Mouse (Mus musculus) intestine, embryonic 15.5 days (tissue): ENCODE measurements around the gene Ifngr1. TPM values are rescaled to one million over a fixed set of nuclear protein-coding genes. Genes with fewer than 3 reads are reported as not detected.

Experiments
- ATAC-seq: fragments of 200-750 bp; cut with Nextera tagmentation; 2 replicates; pipeline ENCODE4 v1.8.0; 2017; ENCODE audit warnings: moderate TSS enrichment, moderate library complexity
- H3K27ac ChIP-seq: fragments of 300-500 bp; sonication (generic); 2 replicates; pipeline ENCODE4 v1.5.1; 2015; ENCODE audit warnings: mild to moderate bottlenecking, inconsistent platforms
- H3K27me3 ChIP-seq: fragments of 300-500 bp; sonication (generic); replicated peaks from 2 replicates; pipeline ENCODE4 v1.6.1; 2015; ENCODE audit warnings: inconsistent platforms
- H3K36me3 ChIP-seq: fragments of 300-500 bp; sonication (generic); 2 replicates; pipeline ENCODE4 v1.6.1; 2015; ENCODE audit warnings: inconsistent platforms
- H3K4me1 ChIP-seq: fragments of 300-500 bp; sonication (generic); replicated peaks from 2 replicates; pipeline ENCODE4 v1.6.1; 2015; ENCODE audit warnings: inconsistent platforms
- H3K4me2 ChIP-seq: fragments of 300-500 bp; sonication (generic); replicated peaks from 2 replicates; pipeline ENCODE4 v1.6.1; 2015; ENCODE audit warnings: mild to moderate bottlenecking, inconsistent platforms
- H3K4me3 ChIP-seq: fragments of 300-500 bp; sonication (generic); replicated peaks from 2 replicates; pipeline ENCODE4 v1.5.1; 2015; ENCODE audit warnings: inconsistent platforms
- H3K9ac ChIP-seq: fragments of 300-500 bp; sonication (generic); 2 replicates; pipeline ENCODE4 v1.6.1; 2015; ENCODE audit warnings: inconsistent platforms
- H3K9me3 ChIP-seq: fragments of 300-500 bp; sonication (generic); 2 replicates; pipeline ENCODE4 v1.6.1; 2016; ENCODE audit warnings: inconsistent platforms
- WGBS: fragments of 180-500 bp; shearing (Covaris S2); methylation state at CpG from one replicate; pipeline ENCODE4 v1.1.7; 2015; 5-methylcytosine and 5-hydroxymethylcytosine counted together
- polyA plus RNA-seq: library from polyadenylated mRNA; unstranded; fragments of >200 nt; fragmentation: Nextera tagmentation; extraction: Ambion mirVana; gene quantifications from 2 replicates; pipeline ENCODE4 v1.2.1, GENCODE M21; 2015

Gene Ifngr1
- polyA plus RNA-seq, 1 experiment from 2014 or later = 95.8 TPM

DNA sequence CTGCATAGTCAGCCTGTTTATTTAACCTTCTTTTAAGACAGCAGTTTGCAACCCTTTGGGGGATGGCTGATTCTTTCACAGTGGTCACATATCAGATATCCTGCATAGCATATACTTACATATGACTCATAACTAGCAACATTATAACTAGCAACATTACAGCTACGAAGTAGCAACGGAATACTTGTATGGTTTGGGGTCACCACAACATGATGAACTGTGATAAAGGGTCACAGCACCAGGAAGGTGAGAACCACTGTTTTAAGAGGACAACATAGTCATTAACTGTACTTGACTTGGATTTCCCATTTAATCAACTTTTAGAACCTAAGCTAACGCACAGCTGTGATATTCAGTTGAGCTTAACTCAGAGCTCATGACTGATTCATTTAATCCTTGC is 14.2 kb upstream of the Ifngr1 start:
- no peak for ATAC-seq
- no peaks in the 10 kb centered on the region for H3K9me3 ChIP-seq
- H3K27me3 ChIP-seq = no peaks in the 10 kb centered on the region
- H3K36me3 ChIP-seq = no peaks in the 10 kb centered on the region
- no peak overlapping the region for H3K4me3 ChIP-seq
- H3K4me2 ChIP-seq = no peak overlapping the region
- WGBS = 86% methylated on average over 3 of the region's 3 CpGs
- H3K4me1 ChIP-seq = no peaks in the 10 kb centered on the region
- no peak overlapping the region for H3K27ac ChIP-seq
- no peak overlapping the region for H3K9ac ChIP-seq

- Histone ChIP-seq H3K4me3 (no peak overlapping the region), H3K36me3 (no peaks in the 10 kb centered on the region), H3K9ac (no peak overlapping the region), H3K4me2 (no peak overlapping the region), H3K27me3 (no peaks in the 10 kb centered on the region), H3K4me1 (no peaks in the 10 kb centered on the region), H3K9me3 (no peaks in the 10 kb centered on the region), H3K27ac (no peak overlapping the region)
- no peak for ATAC-seq
- 69% methylated on average over 6 of the region's 6 CpGs for WGBS
Observed at GRCm38 (mm10) chr10:19578001-19578400, 13.7 kb upstream of the Ifngr1 start.

DNA sequence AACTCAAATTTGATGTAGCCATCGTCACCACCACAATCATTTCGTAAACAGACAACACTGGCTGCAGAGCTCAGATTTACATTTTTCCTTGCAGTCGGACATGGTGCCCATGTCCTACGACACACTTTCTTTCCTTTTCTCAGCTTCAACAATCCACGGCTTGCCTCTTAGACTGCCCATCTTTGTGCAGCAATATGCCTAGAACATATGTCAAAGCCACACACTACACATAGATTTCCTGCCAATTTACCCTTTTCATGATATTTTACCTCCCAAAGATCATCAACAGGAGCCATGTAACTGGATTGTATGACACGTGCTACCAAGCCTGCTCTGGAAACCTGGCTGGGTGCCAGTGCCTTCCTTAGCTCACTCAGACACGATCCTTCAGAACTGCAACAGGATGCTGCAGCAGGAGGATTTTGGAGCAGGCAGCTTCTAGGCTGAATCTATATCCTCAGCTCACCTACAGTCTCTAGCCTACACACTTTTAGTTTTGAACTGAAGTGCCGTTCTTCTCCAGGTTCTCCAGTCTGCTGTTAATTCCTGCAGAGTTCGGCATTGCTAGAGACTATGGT is 13.3 kb upstream of the Ifngr1 start:
- WGBS = 61% methylated on average over 9 of the region's 9 CpGs
- Histone ChIP-seq H3K27ac (no peak overlapping the region), H3K4me3 (no peak overlapping the region), H3K4me1 (no peaks in the 10 kb centered on the region), H3K9me3 (no peaks in the 10 kb centered on the region), H3K36me3 (no peaks in the 10 kb centered on the region), H3K4me2 (no peak overlapping the region), H3K9ac (no peak overlapping the region), H3K27me3 (no peaks in the 10 kb centered on the region)
- ATAC-seq = no peak

DNA sequence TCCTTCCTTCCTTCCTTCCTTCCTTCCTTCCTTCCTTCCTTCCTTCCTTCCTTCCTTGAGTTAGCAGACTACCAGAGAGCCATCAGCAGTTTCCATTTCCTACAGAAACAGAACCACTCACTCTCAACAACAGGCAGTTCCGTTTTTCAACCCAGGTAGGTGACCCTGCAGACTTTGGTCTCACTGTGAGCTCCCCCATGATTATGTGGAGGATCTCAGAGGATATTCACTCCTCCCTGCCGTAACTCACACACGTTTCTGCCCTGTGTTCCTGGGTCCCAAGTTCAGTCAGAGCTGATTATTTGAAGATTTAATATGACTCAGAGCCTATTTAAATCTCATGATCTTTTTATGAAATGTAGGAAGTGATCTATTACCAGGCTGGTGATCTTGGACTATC is 11.1 kb upstream of the Ifngr1 start:
- H3K36me3 ChIP-seq = no peaks in the 10 kb centered on the region
- H3K27ac ChIP-seq = no peak overlapping the region
- ATAC-seq = peak; percentile 57
- H3K4me3 ChIP-seq = no peak overlapping the region
- no peaks in the 10 kb centered on the region for H3K9me3 ChIP-seq
- no peaks in the 10 kb centered on the region for H3K27me3 ChIP-seq
- no peak overlapping the region for H3K4me2 ChIP-seq
- H3K9ac ChIP-seq = no peak overlapping the region
- 0 out of 2 replicates have a peak, but pooled peaks cover 5% of the 10 kb centered on the region for H3K4me1 ChIP-seq
- WGBS = 55% methylated on average over 3 of the region's 3 CpGs

DNA sequence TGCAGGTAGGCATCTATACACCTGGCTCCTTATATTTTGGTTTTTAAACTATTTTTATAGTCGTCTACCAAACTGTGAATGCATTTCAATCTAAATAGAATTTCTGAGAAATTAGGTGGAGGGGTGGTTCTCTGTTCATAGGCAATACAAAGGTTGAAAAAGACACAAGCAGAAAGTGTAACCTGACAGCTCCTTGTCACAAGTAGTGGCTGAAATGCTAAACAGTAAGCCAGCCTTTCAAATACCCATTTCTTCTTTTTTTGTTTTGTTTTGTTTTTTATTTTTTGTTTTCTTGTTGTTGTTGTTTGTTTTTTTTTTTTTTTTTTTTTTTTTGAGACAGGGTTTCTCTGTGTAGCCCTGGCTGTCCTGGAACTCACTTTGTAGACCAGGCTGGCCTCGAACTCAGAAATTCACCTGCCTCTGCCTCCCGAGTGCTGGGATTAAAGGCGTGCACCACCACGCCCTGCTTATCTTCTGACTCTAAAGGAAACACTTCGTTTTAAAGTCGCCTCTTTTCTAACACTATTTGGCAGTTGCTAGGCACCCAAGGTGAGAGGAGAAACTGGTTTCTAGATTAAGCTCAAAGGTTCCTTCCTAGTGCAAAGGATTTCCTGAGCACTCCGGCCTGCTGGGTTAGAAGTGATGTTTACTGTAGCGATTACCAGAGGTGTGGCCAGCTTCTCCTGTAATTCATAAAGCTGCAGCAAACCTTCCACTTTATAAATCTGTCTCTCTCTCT is 9.7 kb upstream of the Ifngr1 start:
- H3K4me2 ChIP-seq = no peak overlapping the region

DNA sequence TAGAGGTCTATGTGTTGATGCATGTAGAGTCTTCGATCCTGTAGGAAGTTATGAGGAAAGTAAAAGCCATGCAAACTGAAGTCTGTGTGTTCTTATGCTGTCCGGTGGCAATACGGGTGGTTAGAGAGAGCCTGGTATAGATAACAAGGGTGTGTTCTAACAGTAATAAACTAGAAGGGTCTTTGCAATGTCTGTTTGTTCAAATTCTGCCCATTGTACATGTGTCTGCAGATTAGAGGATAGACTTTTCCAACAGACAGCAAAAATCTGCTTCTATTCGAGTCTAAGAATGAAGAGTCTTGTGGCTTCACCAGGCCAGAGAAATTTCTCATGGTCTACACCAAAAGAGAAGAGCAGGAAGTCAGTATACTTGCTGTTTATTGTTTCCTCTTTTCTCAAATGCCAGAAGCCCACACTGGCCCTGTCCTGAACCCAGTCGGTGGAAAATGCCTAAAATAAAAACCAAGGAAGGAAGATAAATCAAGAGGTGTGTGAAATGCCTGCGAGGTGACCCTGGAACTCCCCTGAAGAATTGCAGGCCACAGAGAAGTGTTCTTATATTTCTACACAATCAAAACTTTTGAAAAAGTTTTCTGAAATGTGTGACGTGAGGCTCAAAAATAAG is 8.8 kb upstream of the Ifngr1 start:
- Histone ChIP-seq H3K36me3 (no peaks in the 10 kb centered on the region), H3K9ac (no peak overlapping the region), H3K4me3 (no peak overlapping the region), H3K4me1 (0 out of 2 replicates have a peak, but pooled peaks cover 5% of the 10 kb centered on the region), H3K9me3 (no peaks in the 10 kb centered on the region), H3K27ac (peak overlapping the region; percentile 37), H3K4me2 (no peak overlapping the region), H3K27me3 (no peaks in the 10 kb centered on the region)
- ATAC-seq = peak; percentile 29; the same call in 1 of the 2 replicates
- 40% methylated on average over 7 of the region's 7 CpGs for WGBS

More for the DNA sequence above, 9.7 kb upstream of the Ifngr1 start:
- WGBS = 55% methylated on average over 9 of the region's 9 CpGs
- Histone ChIP-seq H3K9me3 (no peaks in the 10 kb centered on the region), H3K36me3 (no peaks in the 10 kb centered on the region), H3K4me1 (0 out of 2 replicates have a peak, but pooled peaks cover 5% of the 10 kb centered on the region), H3K4me3 (no peak overlapping the region), H3K27me3 (no peaks in the 10 kb centered on the region), H3K9ac (no peak overlapping the region), H3K27ac (no peak overlapping the region)
- peak; percentile 79 for ATAC-seq

DNA sequence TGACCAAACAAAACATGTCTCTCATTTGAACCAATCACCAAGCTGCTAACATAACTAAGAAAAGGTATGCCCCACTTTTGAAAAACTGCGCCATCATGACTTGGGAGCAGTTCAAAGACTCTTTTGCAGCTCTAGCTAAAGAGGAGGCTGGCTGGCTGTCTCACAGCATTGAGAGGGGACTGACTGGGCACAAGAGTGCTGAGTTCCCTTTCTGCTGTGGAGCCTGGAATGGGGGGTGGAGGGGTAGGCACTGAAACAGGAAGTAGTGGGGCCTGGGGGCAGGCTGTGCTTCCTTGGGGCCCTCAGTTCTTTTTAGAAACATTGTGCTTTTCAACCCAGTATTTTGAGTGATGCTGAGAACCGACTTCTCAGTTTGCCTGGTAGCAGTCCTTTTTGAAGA is 7.7 kb upstream of the Ifngr1 start:
- H3K4me3 ChIP-seq = no peak overlapping the region
- 0 out of 2 replicates have a peak, but pooled peaks cover 5% of the 10 kb centered on the region for H3K4me1 ChIP-seq
- H3K9me3 ChIP-seq = no peaks in the 10 kb centered on the region
- no peak for ATAC-seq
- 0 out of 2 replicates have a peak overlapping the region, but pooled peaks have one; percentile 23 for H3K27ac ChIP-seq
- WGBS = 80% methylated on average over 2 of the region's 2 CpGs
- no peaks in the 10 kb centered on the region for H3K36me3 ChIP-seq
- no peak overlapping the region for H3K4me2 ChIP-seq
- no peak overlapping the region for H3K9ac ChIP-seq
- no peaks in the 10 kb centered on the region for H3K27me3 ChIP-seq

- H3K4me3 ChIP-seq = no peak overlapping the region
- 74% methylated on average over 1 of the region's 1 CpGs for WGBS
- H3K27ac ChIP-seq = no peak overlapping the region
- no peak for ATAC-seq
- H3K4me2 ChIP-seq = no peak overlapping the region
- no peaks in the 10 kb centered on the region for H3K36me3 ChIP-seq
- peaks cover 5% of the 10 kb centered on the region; the same call in 1 of the 2 replicates for H3K4me1 ChIP-seq
- no peaks in the 10 kb centered on the region for H3K9me3 ChIP-seq
- H3K9ac ChIP-seq = no peak overlapping the region
- H3K27me3 ChIP-seq = no peaks in the 10 kb centered on the region
Observed at GRCm38 (mm10) chr10:19584846-19585245, 6.9 kb upstream of the Ifngr1 start.

DNA sequence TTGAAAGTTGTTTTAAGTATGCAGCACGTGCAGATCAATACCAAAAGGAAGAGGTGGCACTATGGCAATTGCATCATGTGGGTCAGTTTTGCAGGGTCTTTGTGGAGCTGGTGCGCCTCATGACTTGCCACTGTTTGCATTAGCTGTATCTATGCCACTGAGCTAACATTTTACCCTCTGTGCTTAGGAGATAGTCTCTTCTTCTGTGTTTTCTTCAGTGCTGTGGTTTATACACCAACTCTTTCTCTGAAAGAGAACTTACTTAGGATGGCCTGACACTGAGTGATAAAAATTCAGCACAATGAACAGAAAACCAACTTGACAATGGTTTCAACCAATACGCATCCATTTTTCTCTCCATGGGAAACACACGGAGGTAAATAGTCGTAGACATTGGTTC is 5.9 kb upstream of the Ifngr1 start:
- WGBS = 87% methylated on average over 5 of the region's 5 CpGs

GRCm38 (mm10) chr10:19587281-19587680 is 4.5 kb upstream of the Ifngr1 start:
- no peak for ATAC-seq
- peaks cover 5% of the 10 kb centered on the region; the same call in 1 of the 2 replicates for H3K4me1 ChIP-seq
- no peak overlapping the region for H3K4me3 ChIP-seq
- no peak overlapping the region for H3K4me2 ChIP-seq
- H3K27me3 ChIP-seq = no peaks in the 10 kb centered on the region
- H3K36me3 ChIP-seq = no peaks in the 10 kb centered on the region
- no peak overlapping the region for H3K9ac ChIP-seq
- no peaks in the 10 kb centered on the region for H3K9me3 ChIP-seq
- H3K27ac ChIP-seq = no peak overlapping the region
- 73% methylated on average over 3 of the region's 3 CpGs for WGBS

More for the DNA sequence above, 5.9 kb upstream of the Ifngr1 start:
- no peak overlapping the region for H3K9ac ChIP-seq
- H3K4me2 ChIP-seq = no peak overlapping the region
- H3K4me1 ChIP-seq = peaks cover 5% of the 10 kb centered on the region; the same call in 1 of the 2 replicates
- no peak overlapping the region for H3K27ac ChIP-seq
- no peaks in the 10 kb centered on the region for H3K36me3 ChIP-seq
- ATAC-seq = no peak
- H3K4me3 ChIP-seq = no peak overlapping the region
- no peaks in the 10 kb centered on the region for H3K27me3 ChIP-seq
- H3K9me3 ChIP-seq = no peaks in the 10 kb centered on the region

GRCm38 (mm10) chr10:19589626-19590025 is 2.1 kb upstream of the Ifngr1 start:
- Histone ChIP-seq H3K4me3 (no peak overlapping the region), H3K36me3 (no peaks in the 10 kb centered on the region), H3K9ac (no peak overlapping the region), H3K27ac (0 out of 2 replicates have a peak overlapping the region, but pooled peaks have one; percentile 13), H3K9me3 (no peaks in the 10 kb centered on the region), H3K4me2 (no peak overlapping the region), H3K4me1 (peaks cover 13% of the 10 kb centered on the region; the same call in 1 of the 2 replicates), H3K27me3 (no peaks in the 10 kb centered on the region)
- 79% methylated on average over 12 of the region's 12 CpGs for WGBS
- no peak for ATAC-seq

DNA sequence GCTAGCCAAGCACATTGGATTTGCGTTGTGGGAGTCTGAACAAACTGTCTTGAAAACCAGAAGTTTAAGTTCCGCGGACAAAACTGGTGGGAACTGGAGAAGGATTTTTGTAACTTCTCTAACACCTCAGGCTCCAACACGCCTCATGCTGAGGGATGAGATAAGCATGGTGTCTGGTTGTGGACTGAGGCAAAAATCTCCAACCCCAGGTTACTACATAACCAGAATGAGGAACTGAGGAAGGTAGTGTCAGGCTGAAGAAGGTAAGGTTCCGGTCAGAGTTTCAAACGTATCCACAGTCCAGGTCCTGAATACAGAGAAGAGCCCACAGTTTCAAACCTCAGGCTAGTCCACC is 486 bp upstream of the Ifngr1 start:
- Histone ChIP-seq H3K4me1 (peaks cover 19% of the 10 kb centered on the region; the same call in 1 of the 2 replicates), H3K4me2 (peak overlapping the region; percentile 56), H3K4me3 (peak overlapping the region; percentile 54), H3K27me3 (no peaks in the 10 kb centered on the region), H3K36me3 (no peaks in the 10 kb centered on the region), H3K27ac (peak overlapping the region; percentile 73), H3K9me3 (no peaks in the 10 kb centered on the region), H3K9ac (0 out of 2 replicates have a peak overlapping the region, but pooled peaks have one; percentile 22)
- peak; percentile 34; the same call in 1 of the 2 replicates for ATAC-seq
- 25% methylated on average over 6 of the region's 6 CpGs for WGBS
